Comparison of ENCODE assay signal across 20 mouse cellular contexts in genomic region chr1:119161751-119162150, GRCm38 (mm10).
DNase-seq lines count a peak whose midpoint lies in the region; ATAC-seq and TF ChIP-seq lines count a peak whose summit lies in the region.
"Had no signal": no experiment of that assay in that cellular context is flagged by ENCODE, and none has a peak within 500 bp of the region (broad histone marks: within the 10 kb centered on the region; RNA-seq: fewer than 3 reads in every experiment).

No protein-coding gene starts in this region.

- H3K36me3 ChIP-seq in forebrain, embryonic 13.5 days (ENCODE audit: poor library complexity, severe bottlenecking): no peaks in the 10 kb centered on the region
- no peaks in the 10 kb centered on the region for H3K36me3 ChIP-seq in forebrain, embryonic 12.5 days (replicated peaks)
- H3K36me3 ChIP-seq in hindbrain, postnatal 0 days (ENCODE audit: insufficient read depth, low read length): no peaks in the 10 kb centered on the region
- no peaks in the 10 kb centered on the region for H3K36me3 ChIP-seq in hindbrain, embryonic 12.5 days
- no peaks in the 10 kb centered on the region for H3K36me3 ChIP-seq in midbrain, postnatal 0 days (ENCODE audit: insufficient read depth, low read length)
- H3K36me3 ChIP-seq in midbrain, embryonic 15.5 days (replicated peaks): no peaks in the 10 kb centered on the region
- H3K36me3 ChIP-seq: embryonic facial prominence, embryonic 15.5 days; heart, embryonic 13.5 days had no signal

- H3K9ac ChIP-seq in forebrain, embryonic 13.5 days: no peak overlapping the region
- H3K9ac ChIP-seq in forebrain, embryonic 12.5 days: no peak overlapping the region
- H3K9ac ChIP-seq in hindbrain, postnatal 0 days (replicated peaks; ENCODE audit: low read length): no peak overlapping the region
- no peak overlapping the region for H3K9ac ChIP-seq in hindbrain, embryonic 12.5 days
- no peak overlapping the region for H3K9ac ChIP-seq in midbrain, postnatal 0 days (replicated peaks; ENCODE audit: low read length, poor library complexity, severe bottlenecking)
- H3K9ac ChIP-seq in midbrain, embryonic 15.5 days: no peak overlapping the region
- H3K9ac ChIP-seq: embryonic facial prominence, embryonic 15.5 days; heart, embryonic 13.5 days had no signal

- no peak overlapping the region for H3K4me2 ChIP-seq in forebrain, embryonic 13.5 days
- no peak overlapping the region for H3K4me2 ChIP-seq in forebrain, embryonic 12.5 days
- no peak overlapping the region for H3K4me2 ChIP-seq in hindbrain, postnatal 0 days (ENCODE audit: low read depth, low read length)
- no peak overlapping the region for H3K4me2 ChIP-seq in hindbrain, embryonic 12.5 days (replicated peaks)
- no peak overlapping the region for H3K4me2 ChIP-seq in midbrain, postnatal 0 days (ENCODE audit: low read depth, low read length, poor library complexity, severe bottlenecking)
- H3K4me2 ChIP-seq in midbrain, embryonic 15.5 days: no peak overlapping the region
- H3K4me2 ChIP-seq: embryonic facial prominence, embryonic 15.5 days; heart, embryonic 13.5 days had no signal

- no peak for TF ChIP-seq CTCF in hindbrain, postnatal 0 days (IDR thresholded peaks at IDR 0.05; ENCODE audit: low read depth)
- TF ChIP-seq CTCF in midbrain, postnatal 0 days (IDR thresholded peaks at IDR 0.05): no peak

- whole genome bisulfite sequencing in forebrain, embryonic 13.5 days: 77% methylated on average over 3 of the region's 3 CpGs
- 89% methylated on average over 3 of the region's 3 CpGs for WGBS in forebrain, embryonic 12.5 days
- WGBS in hindbrain, postnatal 0 days: 56% methylated on average over 3 of the region's 3 CpGs
- WGBS in hindbrain, embryonic 12.5 days: 88% methylated on average over 3 of the region's 3 CpGs
- 75% methylated on average over 3 of the region's 3 CpGs for WGBS in midbrain, postnatal 0 days
- 82% methylated on average over 3 of the region's 3 CpGs for WGBS in midbrain, embryonic 15.5 days

- peak; percentile 8 for DNase-seq in hindbrain, postnatal 0 days (ENCODE audit: low spot score)
- DNase-seq in midbrain, postnatal 0 days (ENCODE audit: low spot score): peak; percentile 4
- peak; percentile 20 for DNase-seq in brain, embryonic 18.5 days (ENCODE audit: low read depth, low spot score)
- DNase-seq: adrenal gland, postnatal 10 days; cerebellum, adult 18-20 months; cerebellum, postnatal 25 days; gastrocnemius, adult 2 months; gastrocnemius, postnatal 25 days; heart, adult 11 months; heart, postnatal 36 days; kidney, adult 11 months had no signal

- ATAC-seq in forebrain, embryonic 13.5 days: peak; percentile 13; the same call in 1 of the 2 replicates
- no peak for ATAC-seq in forebrain, embryonic 12.5 days (ENCODE audit: low FRiP score)
- no peak for ATAC-seq in hindbrain, postnatal 0 days
- ATAC-seq in hindbrain, embryonic 12.5 days (ENCODE audit: low FRiP score): no peak
- ATAC-seq in midbrain, postnatal 0 days (ENCODE audit: low FRiP score): no peak; the same call in 1 of the 2 replicates
- no peak for ATAC-seq in midbrain, embryonic 15.5 days (replicated peaks)
- no peak for ATAC-seq in granulocyte monocyte progenitor cell, adult 5-6 weeks (replicated peaks; ENCODE audit: poor library complexity, severe bottlenecking)
- ATAC-seq: hindbrain, embryonic 16.5 days had no signal

- no peaks in the 10 kb centered on the region for H3K27me3 ChIP-seq in forebrain, embryonic 13.5 days
- H3K27me3 ChIP-seq in forebrain, embryonic 12.5 days: no peaks in the 10 kb centered on the region
- H3K27me3 ChIP-seq in hindbrain, postnatal 0 days (ENCODE audit: insufficient read depth, low read length): no peaks in the 10 kb centered on the region
- no peaks in the 10 kb centered on the region for H3K27me3 ChIP-seq in hindbrain, embryonic 12.5 days
- no peaks in the 10 kb centered on the region for H3K27me3 ChIP-seq in midbrain, postnatal 0 days (ENCODE audit: insufficient read depth, low read length)
- H3K27me3 ChIP-seq in midbrain, embryonic 15.5 days (replicated peaks): no peaks in the 10 kb centered on the region
- H3K27me3 ChIP-seq: embryonic facial prominence, embryonic 15.5 days; heart, embryonic 13.5 days had no signal

- no peak overlapping the region for H3K27ac ChIP-seq in forebrain, embryonic 13.5 days
- no peak overlapping the region for H3K27ac ChIP-seq in forebrain, embryonic 12.5 days
- no peak overlapping the region for H3K27ac ChIP-seq in hindbrain, postnatal 0 days
- no peak overlapping the region for H3K27ac ChIP-seq in hindbrain, embryonic 12.5 days
- H3K27ac ChIP-seq in midbrain, postnatal 0 days (ENCODE audit: low read depth, low read length): no peak overlapping the region
- no peak overlapping the region for H3K27ac ChIP-seq in midbrain, embryonic 15.5 days
- H3K27ac ChIP-seq: embryonic facial prominence, embryonic 15.5 days; gastrocnemius, adult 2 months; heart, embryonic 13.5 days had no signal

- H3K4me1 ChIP-seq in forebrain, embryonic 13.5 days: no peaks in the 10 kb centered on the region
- H3K4me1 ChIP-seq in forebrain, embryonic 12.5 days: peaks cover 3% of the 10 kb centered on the region; the same call in 1 of the 2 replicates
- H3K4me1 ChIP-seq in hindbrain, postnatal 0 days (ENCODE audit: insufficient read depth, low read length): no peaks in the 10 kb centered on the region
- H3K4me1 ChIP-seq in hindbrain, embryonic 12.5 days: no peaks in the 10 kb centered on the region
- H3K4me1 ChIP-seq in midbrain, postnatal 0 days (ENCODE audit: insufficient read depth, low read length): 0 out of 2 replicates have a peak, but pooled peaks cover 2% of the 10 kb centered on the region
- H3K4me1 ChIP-seq in midbrain, embryonic 15.5 days: no peaks in the 10 kb centered on the region
- H3K4me1 ChIP-seq: embryonic facial prominence, embryonic 15.5 days; heart, embryonic 13.5 days had no signal

- no peaks in the 10 kb centered on the region for H3K9me3 ChIP-seq in forebrain, embryonic 13.5 days (replicated peaks)
- H3K9me3 ChIP-seq in forebrain, embryonic 12.5 days: no peaks in the 10 kb centered on the region
- no peaks in the 10 kb centered on the region for H3K9me3 ChIP-seq in hindbrain, postnatal 0 days (ENCODE audit: low read length)
- H3K9me3 ChIP-seq in hindbrain, embryonic 12.5 days (replicated peaks): no peaks in the 10 kb centered on the region
- no peaks in the 10 kb centered on the region for H3K9me3 ChIP-seq in midbrain, postnatal 0 days (ENCODE audit: low read length)
- no peaks in the 10 kb centered on the region for H3K9me3 ChIP-seq in midbrain, embryonic 15.5 days
- H3K9me3 ChIP-seq: embryonic facial prominence, embryonic 15.5 days; heart, embryonic 13.5 days had no signal

- no peak overlapping the region for H3K4me3 ChIP-seq in forebrain, embryonic 13.5 days
- H3K4me3 ChIP-seq in forebrain, embryonic 12.5 days (replicated peaks): no peak overlapping the region
- no peak overlapping the region for H3K4me3 ChIP-seq in hindbrain, postnatal 0 days (ENCODE audit: low read length)
- no peak overlapping the region for H3K4me3 ChIP-seq in hindbrain, embryonic 12.5 days
- no peak overlapping the region for H3K4me3 ChIP-seq in midbrain, postnatal 0 days (ENCODE audit: low read depth, low read length)
- H3K4me3 ChIP-seq in midbrain, embryonic 15.5 days: no peak overlapping the region
- H3K4me3 ChIP-seq: embryonic facial prominence, embryonic 15.5 days; erythroblast, embryonic 14.5 days; gastrocnemius, adult 2 months; heart, embryonic 13.5 days had no signal
